Mouse (Mus musculus) adipocyte (in vitro differentiated cells): Measurements from ENCODE around the gene Midn.
A peak's percentile ranks its signal among the peaks of the same experiment; 100 is the strongest.

Experiments used
- DNase-seq: peaks from one replicate; pipeline ENCODE4 v3.0.0-alpha.2; 2016; ENCODE audit warnings: low spot score

Gene Midn

GRCm38 (mm10) chr10:80129846-80130245 lies 18.2 kb upstream of the Midn start:
- DNase-seq, result no peak

- DNase-seq, result no peak
Observed at GRCm38 (mm10) chr10:80130403-80131031, 17.6 kb upstream of the Midn start.

- no peak for DNase-seq
Observed at GRCm38 (mm10) chr10:80131316-80131951, 16.6 kb upstream of the Midn start.

- DNase-seq, result no peak
Observed at GRCm38 (mm10) chr10:80131952-80132350, 16.1 kb upstream of the Midn start.

GRCm38 (mm10) chr10:80133226-80133849 lies 14.7 kb upstream of the Midn start:
- DNase-seq, result no peak

- DNase-seq, result no peak
Observed at GRCm38 (mm10) chr10:80134421-80134820, 13.7 kb upstream of the Midn start.

- no peak for DNase-seq
Observed at GRCm38 (mm10) chr10:80135161-80135560, 12.9 kb upstream of the Midn start.

GRCm38 (mm10) chr10:80135641-80136040 lies 12.4 kb upstream of the Midn start:
- DNase-seq, result no peak

- no peak for DNase-seq
Observed at GRCm38 (mm10) chr10:80136179-80136951, 11.7 kb upstream of the Midn start.

- DNase-seq, result no peak
Observed at GRCm38 (mm10) chr10:80136952-80137625, 11.0 kb upstream of the Midn start.

GRCm38 (mm10) chr10:80137626-80138552 lies 10.2 kb upstream of the Midn start:
- no peak for DNase-seq

GRCm38 (mm10) chr10:80138553-80139438 lies 9.3 kb upstream of the Midn start, which contains the start of gene Atp5d:
TSS of gene Atp5d (plus strand) at chr10:80138632.
- peak; percentile 18 for DNase-seq

GRCm38 (mm10) chr10:80139439-80139775 lies 8.7 kb upstream of the Midn start:
- no peak for DNase-seq

- no peak for DNase-seq
Observed at GRCm38 (mm10) chr10:80139975-80140665, 8.0 kb upstream of the Midn start.

GRCm38 (mm10) chr10:80140666-80141035 lies 7.4 kb upstream of the Midn start, which contains the start of gene Cbarp:
TSS of gene Cbarp (minus strand) at chr10:80140835.
- DNase-seq, result peak; percentile 31

GRCm38 (mm10) chr10:80141243-80141642 lies 6.8 kb upstream of the Midn start:
- peak; percentile 93 for DNase-seq

- DNase-seq, result peak; percentile 99
Observed at GRCm38 (mm10) chr10:80141786-80142529, 6.1 kb upstream of the Midn start.

- peak; percentile 36 for DNase-seq
Observed at GRCm38 (mm10) chr10:80142530-80142925, 5.5 kb upstream of the Midn start.

- no peak for DNase-seq
Observed at GRCm38 (mm10) chr10:80143664-80144063, 4.4 kb upstream of the Midn start.
